Mouse (Mus musculus): Measurements from ENCODE around the gene Psme2b.
"Not testable (repeated sequence)": the region's sequence is repeated elsewhere in the genome, so short reads cannot be mapped to it uniquely, and the experiment has no call there.

Psme2b gene

DNA sequence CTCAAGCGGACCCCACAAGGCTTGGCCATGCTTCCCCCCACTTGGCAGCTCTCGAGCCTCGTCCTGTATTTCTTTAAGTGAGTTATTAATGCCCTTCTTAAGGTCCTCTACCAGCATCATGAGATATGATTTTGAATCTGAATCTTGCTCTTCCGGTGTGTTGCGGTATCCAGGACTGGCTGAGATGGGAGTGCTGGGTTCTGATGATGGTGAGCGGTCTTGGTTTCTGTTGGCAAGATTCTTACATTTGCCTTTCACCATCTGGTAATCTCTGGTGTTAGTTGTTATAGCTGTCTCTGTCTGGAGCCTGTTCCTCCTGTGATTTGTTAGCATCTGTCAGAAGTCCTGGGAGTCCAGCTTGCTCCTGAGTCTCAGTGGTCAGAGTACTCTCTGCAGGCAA is at the start of gene Psme2b:
Psme2b (minus strand) TSS at position 101 of the 400 bp plus-strand sequence.
- not testable (repeated sequence) for DNase-seq (ENCODE audit: low spot score in 2 of 2)

DNA sequence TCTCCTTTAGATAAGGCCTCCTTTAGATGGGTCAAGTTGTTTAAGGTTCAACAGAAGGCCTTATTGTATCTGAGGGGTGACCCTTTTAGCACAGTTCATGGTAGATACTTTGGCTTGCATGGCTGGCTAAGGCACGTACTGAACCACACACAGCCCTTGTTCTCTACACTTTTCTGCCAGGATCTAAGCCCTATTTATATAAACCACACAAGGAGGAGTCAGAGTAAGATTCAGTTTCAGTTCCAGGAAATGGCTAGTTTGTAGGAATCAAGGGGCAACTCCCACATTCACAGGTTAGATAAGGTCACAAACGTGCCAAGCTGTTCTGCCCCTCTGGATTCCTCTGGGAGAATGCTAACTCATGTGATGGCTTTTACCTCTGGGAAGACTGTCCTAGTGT is 48.0 kb upstream of the Psme2b start, which contains the start of gene Tgtp1:
Tgtp1 (minus strand) TSS at position 155 of the 400 bp plus-strand sequence.
- DNase-seq (ENCODE audit: low spot score in 2 of 2), result not testable (repeated sequence)

DNA sequence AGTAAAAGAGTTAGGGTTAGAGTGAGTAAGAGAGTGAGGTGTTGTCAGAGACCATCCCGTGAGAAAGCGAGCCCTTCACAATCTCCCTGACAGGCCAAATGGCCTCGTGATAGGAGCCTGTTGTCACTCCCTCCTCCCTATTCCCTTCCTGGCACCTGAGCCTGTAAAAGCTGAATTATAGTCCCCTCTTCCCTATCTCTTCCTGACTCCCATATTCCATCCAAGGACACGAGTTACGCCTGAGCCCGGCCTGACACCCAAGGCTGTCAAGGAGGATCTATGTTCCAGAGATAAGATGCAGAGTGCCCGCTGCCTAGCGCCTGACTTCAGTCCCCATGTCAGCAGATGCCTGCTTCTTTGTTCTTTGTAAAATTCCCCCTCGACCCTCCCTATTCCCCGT is 47.3 kb upstream of the Psme2b start:
- DNase-seq (ENCODE audit: low spot score in 2 of 2), result not testable (repeated sequence)

DNA sequence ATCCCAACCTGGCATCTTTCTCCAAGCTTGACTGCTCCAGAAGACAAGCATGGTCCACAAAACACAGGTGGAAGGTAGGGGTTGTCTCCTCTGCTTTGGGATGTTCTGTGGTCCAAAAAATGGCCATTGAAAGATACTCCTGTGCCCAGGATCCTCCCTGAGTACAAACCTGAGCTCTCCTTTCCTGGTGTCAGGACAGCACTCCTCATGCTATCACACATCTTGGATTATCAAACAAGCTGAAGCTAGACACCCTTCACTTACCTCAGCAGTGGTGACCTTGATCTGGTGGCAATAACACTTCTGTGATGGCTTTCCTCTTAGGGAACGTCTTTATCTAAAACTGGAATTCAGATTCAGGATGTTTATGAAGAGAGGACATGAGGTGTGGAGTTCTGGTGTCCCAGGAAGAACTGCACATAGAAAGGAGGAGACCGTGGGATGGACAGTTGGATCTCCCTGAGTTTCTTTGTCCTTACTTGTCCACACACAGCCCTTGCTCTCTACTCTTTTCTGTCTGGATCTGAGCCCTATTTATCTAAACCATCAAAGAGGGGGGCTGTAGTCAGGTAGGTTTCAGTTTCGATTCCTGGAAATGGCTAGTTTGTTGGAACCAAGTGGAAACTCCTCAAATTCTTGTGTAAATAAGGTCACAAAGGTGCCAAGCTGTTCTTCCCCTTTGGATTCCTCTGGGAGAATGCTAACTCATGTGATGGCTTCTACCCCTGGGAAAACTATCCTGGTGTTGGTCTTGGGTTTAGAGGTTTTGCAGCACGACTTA is 45.9 kb upstream of the Psme2b start, which contains the start of gene Gm12185:
Gm12185 (minus strand) TSS at position 487 of the 781 bp plus-strand sequence.
- not testable (repeated sequence) for DNase-seq (ENCODE audit: low spot score in 2 of 2)

DNA sequence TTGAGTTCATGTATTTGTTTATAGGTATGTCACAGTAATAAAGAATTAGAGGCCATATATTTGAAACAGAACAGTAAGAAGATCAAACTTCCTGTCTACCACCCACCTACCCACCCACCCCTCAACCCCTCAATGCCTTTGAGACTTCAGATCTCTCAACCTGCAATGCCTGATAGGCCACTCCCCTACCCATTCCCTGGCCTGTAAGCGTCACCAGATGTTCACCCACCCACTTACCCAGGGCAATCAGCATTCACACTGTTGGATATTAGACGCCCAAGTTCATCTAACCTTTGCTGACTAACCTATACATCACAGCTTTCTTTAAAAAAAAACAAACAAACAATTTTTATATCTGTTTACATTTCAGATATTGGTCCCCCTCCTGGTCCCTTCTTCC is 44.0 kb upstream of the Psme2b start:
- not testable (repeated sequence) for DNase-seq (ENCODE audit: low spot score in 2 of 2)

DNA sequence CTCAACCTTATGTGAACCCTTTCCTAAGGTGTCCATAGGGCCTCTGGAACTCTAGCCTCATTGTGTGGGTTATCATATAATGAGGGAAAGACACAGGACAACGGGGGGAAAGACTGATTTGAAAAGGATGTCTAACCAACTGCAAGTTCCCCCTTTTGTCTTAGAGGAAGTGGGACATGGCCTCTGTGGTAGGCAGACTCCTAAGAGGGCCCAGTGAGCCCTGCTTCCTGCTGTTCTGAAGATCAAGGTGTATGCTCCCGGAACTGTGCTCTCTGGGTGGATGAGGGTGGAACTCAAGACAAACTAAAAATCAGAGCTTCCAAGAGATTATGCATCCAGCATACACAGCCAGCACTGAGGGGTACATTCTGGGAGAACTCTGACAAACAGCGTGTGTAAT is 42.2 kb upstream of the Psme2b start:
- DNase-seq (ENCODE audit: low spot score in 2 of 2), result peak in 1 of 2 experiments; percentile 17

DNA sequence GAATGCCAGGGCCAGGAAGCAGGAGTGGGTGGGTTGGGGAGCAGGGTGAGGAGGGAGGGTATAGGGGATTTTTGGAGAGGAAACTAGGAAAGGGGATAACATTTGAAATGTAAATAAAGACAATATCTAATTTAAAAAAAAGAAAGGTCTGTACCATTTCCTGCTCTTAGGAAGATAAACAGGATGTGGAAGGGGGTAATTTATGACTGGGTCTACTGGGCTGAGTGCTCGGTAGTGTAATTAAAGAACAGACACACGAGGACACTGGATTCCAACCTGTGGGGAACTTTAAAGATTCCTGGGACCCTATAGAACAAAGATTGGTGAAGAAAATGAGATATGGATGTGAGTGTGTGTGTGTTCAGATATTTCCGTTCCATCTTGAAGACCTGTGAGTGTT is 36.9 kb upstream of the Psme2b start:
- DNase-seq (ENCODE audit: low spot score in 2 of 2), result not testable (repeated sequence)

DNA sequence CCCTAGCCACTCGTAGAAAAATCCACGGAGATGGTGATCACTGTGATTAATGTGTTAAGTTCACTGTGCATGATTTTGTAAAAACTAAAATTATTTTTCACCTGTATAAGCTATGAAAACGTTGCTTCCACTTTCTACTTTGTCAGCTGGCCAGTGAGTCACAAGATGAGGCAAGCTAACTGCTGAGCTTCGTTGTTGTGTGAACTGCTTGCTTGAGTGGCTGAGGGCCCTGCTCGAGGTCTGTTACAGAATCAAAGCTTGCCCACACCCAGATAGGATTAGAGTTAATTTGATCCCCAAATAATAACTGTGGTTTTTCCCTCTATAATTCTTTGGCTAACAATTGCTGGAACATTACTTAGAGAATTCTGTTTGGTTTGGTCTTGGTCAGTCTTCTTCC is 34.1 kb upstream of the Psme2b start:
- DNase-seq (ENCODE audit: low spot score in 2 of 2), result not testable (repeated sequence)

DNA sequence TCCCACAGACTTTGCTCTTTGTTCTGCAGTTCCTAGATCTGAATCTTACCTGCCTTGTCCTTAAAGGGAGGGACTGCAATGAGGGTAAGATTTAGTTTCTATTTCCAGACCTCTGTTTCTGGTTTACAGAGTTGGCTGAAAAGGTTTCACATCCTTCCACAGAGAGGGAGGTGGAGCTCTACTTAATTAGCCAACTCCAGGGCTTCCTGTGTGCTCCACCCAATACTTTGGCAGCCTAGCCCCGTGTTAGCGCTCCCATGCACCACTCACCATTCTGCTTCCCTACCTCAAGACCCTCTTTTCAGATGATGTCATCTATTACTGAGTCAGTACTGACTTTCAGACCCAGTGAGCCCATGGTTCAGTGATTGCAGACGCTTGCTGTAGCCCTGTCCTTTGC is 33.3 kb upstream of the Psme2b start, which contains the start of gene 9930111J21Rik1:
9930111J21Rik1 (minus strand) TSS at position 148 of the 400 bp plus-strand sequence.
- DNase-seq (ENCODE audit: low spot score in 2 of 2), result not testable (repeated sequence)

DNA sequence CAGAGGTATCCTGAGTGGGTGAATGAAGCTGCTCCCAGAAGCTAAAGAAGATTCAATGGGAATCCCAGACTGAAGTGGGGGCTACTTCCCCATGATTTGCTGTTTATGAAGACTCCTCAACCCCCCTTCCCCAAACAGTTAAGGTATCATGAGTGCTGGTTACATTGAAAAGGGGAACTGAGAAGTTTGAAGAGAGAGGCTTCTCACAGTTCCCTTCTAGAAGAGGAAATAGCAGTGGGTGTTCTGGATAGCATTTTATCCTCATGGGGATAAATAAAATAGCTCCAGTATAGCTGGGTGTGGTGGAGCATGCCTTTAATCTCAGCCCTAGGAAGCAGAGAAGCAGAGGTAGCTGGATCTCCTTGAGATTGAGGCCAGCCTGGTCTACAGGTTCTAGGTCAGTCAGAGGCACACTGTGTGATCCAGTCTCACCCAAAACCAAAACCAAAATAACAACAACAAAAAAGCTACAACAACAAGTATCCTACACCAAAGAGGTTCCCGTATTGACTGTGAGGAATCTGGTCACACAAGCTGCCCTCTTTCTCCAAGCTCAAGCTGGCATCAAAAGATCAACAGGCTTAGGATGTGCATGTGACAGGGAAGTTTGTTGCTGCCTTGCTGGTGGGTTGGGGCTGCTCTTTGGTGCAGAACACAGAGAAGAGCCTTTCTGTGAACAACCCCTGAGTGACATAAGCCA is 32.4 kb upstream of the Psme2b start, which contains the start of gene Olfr56:
Olfr56 (plus strand) TSS at position 650 of the 700 bp plus-strand sequence.
- not testable (repeated sequence) for DNase-seq (ENCODE audit: low spot score in 2 of 2)

DNA sequence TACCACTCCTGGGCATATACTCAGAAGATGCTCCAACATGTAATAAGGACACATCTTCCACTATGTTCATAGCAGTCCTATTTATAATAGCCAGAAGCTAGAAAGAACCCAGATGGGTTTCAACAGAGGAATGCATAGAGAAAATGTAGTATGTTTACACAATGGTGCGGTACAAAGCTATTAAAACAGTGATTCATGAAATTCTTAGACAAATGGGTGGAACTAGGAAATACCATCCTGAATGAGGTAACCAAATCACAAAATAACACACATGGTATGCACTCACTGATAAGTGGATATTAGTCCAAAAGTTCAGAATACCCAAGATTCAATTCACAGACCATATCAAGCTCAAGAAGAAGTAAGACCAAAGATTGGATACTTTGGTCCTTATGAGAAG is 28.7 kb upstream of the Psme2b start:
- not testable (repeated sequence) for DNase-seq (ENCODE audit: low spot score in 2 of 2)

DNA sequence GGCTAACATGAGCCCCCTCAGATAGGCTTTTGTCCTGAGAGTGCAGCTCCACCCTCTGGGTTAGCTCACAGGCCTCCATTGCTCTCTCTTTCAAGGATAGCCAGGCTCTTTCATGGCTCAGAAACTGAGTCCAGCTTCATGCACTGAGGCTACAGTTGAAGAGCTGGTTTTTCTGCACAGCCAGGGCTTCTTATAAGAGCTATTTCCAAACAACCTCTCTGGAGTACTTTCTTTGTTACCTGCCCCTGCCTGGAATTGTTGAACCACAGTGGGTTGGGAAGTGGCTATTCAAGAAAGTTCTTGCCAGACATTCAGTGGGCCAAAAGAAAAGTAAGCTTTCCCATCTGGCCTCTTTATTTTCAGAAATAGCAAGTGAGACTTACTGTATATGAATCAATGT is 6.7 kb downstream of the Psme2b start:
- DNase-seq (ENCODE audit: low spot score in 2 of 2), result not testable (repeated sequence)

DNA sequence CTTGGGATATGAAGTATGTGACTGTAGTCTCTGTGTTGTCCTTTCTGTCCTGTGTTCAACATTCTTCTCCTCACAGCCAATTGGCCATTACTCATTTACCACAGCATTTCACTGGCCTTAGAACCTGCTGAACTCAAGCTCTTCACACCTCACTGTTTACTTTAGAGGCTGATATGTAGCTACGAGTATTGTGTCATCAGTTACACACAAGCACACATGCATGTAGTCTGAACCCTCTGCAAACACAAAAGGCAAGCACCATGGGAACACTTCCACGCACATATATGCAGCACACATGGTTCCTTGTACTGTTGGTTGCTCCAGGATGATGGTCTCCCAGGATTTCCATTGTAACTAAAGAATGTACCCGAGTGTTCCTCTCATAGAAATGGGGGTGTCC is 10.7 kb downstream of the Psme2b start:
- not testable (repeated sequence) for DNase-seq (ENCODE audit: low spot score in 2 of 2)

DNA sequence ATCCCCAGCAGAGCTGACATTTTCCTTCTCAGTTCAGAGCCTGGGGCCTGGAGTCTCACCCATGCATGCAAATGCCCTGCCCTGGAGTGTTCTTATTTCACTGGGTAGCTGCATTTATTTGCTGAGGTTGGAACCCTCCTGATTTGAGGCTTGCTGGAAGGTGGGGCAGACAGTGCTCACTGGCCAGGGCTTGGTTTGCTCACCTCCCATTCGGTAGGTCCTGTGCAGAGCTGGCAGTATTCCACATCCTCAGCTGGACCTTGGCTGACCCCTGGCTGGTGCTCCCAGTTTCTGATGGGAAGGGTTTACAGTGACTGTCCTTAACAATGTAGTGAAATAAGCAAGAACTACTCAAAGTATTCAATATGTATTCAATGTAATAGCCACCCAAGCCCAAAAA is 12.1 kb downstream of the Psme2b start:
- DNase-seq (ENCODE audit: low spot score in 2 of 2), result not testable (repeated sequence)

DNA sequence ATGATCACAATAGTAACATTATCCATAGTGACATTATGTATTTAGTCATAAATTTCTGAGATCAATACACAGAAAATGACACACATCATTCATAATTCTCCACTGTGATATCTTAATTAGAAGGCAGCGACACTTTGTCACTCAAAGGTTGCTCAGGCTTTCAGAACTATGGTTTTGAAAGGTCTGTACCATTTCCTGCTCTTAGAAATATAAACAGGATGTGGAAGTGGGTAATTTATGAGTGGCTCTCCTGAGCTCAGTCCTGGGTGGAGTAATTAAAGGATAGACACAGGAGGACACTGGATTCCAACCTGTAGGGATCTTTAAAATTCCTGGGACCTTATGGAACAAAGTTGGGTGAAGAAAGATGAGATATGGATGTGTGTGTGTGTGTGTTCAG is 12.6 kb downstream of the Psme2b start:
- DNase-seq (ENCODE audit: low spot score in 2 of 2), result not testable (repeated sequence)

DNA sequence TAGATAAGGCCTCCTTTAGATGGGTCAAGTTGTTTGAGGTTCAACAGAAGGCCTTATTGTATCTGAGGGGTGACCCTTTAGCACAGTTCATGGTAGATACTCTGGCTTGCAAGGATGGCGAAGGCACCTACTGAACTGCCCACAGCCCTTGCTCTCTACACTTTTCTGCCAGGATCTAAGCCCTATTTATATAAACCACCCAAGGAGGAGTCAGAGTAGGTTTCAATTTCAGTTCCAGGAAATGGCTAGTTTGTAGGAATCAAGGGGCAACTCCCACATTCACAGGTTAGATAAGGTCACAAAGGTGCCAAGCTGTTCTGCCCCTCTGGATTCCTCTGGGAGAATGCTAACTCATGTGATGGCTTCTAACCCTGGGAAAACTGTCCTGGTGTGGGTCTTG is 17.9 kb downstream of the Psme2b start:
- DNase-seq (ENCODE audit: low spot score in 2 of 2), result not testable (repeated sequence)

DNA sequence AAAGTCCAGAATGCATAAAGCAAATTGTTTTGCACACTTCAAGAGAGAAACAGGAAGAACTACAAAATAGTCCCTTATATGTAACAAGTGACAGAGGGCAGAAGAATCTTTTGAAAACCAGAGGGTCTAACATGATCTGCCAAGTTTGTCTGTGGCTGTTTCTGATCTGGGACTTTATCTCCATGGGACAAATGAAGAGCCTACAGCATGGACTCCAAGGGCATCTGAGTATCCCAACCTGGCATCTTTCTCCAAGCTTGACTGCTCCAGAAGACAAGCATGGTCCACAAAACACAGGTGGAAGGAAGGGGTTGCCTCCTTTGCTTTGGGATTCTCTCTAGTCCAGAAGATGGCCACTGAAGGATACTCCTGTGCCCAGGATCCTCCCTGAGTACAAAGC is 19.6 kb downstream of the Psme2b start:
- not testable (repeated sequence) for DNase-seq (ENCODE audit: low spot score in 2 of 2)

DNA sequence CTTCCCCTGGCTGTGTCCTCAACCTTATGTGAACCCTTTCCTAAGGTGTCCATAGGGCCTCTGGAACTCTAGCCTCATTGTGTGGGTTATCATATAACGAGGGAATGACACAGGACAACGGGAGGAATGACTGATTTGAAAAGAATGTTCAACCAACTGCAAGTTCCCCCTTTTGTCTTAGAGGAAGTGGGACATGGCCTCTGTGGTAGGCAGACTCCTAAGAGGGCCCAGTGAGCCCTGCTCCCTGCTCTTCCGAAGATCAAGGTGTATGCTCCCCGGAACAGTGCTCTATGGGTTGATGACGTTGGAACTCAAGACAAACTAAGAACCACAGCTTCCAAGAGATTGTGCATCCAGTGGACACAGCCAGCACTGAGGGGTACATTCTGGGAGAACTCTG is 22.2 kb downstream of the Psme2b start:
- DNase-seq (ENCODE audit: low spot score in 2 of 2), result not testable (repeated sequence)

DNA sequence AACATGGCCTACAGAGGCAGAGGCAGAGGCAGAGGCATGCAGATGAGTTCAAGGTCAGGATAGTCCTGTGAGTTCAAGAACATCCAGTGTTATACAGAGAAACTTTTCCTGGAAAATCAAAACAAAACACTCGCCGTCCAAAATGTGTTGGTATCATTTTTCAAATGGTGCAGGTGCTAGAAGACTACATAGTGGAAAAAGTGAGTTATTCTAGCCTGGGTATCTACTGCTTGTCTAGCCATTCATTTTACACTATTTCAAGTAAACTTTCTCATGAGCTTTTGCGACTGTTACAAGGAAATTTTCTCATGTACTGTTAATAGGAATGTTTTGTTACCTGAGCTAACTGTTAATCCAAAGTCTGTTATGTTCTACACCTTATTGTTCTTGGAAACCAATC is 27.6 kb downstream of the Psme2b start:
- no peak for DNase-seq (ENCODE audit: low spot score in 2 of 2)

DNA sequence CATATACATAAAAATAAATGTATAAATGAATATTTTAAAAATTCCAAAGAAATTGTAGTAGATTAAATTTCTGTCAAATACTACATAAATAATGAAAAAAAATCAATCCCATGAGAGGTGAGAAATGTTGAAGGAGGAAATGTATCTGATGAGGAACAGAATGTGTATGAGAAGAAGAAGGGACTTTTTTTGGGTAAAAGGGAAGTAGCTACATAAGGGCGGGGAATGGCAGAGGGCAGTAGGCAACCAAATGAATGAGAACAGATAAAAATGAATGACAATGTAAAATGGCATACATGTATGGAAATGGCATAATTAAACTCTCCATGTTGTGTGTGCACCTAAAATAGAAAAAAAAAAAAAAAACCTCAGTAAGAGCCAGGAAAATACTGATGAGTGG is 32.4 kb downstream of the Psme2b start:
- DNase-seq (ENCODE audit: low spot score in 2 of 2), result peak in 1 of 2 experiments; percentile 16

DNA sequence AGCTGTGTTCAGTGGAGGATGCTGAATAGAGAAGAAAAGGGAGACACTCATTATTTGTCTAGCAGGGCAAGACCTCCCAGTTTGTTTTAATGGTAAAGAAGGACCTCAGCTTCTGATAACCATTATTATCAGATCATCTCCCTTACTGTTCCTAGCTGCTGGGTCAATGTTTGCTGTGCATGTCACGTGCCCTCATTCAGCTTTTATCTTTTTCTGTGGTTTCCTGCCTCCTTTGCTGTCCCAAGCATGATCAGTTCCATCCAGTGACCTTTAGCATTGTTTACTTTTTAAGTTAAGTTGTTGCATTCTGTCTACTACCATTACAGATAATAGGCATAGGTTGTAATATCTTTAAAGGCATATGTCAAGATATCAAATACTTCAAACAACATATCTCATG is 37.5 kb downstream of the Psme2b start:
- DNase-seq (ENCODE audit: low spot score in 2 of 2), result no peak

DNA sequence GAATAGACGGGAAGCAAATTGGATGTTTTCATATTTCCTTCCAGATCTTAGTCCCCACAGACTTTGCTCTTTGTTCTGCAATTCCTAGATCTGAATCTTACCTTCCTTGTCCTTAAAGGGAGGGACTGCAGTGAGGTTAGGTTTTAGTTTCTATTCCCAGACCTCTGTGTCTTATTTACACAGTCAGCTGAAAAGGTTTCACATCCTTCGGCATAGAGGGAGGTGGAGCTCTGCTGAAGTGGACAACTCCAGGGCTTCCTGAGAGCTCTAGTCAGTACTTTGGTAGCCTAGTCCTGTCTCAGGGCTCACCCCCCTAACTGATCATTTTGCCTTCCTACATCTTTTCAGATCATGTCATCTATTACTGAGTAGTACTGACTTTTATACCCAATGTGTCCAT is 44.0 kb downstream of the Psme2b start, which contains the start of gene Gm5431:
Gm5431 (minus strand) TSS at position 194 of the 400 bp plus-strand sequence.
- peak; percentile 54 to 64 for DNase-seq (ENCODE audit: low spot score in 2 of 2)

All from spleen, postnatal 36 days (tissue).